Mouse (Mus musculus) heart, embryonic 11.5 days (tissue): Measurements from ENCODE around the gene Alkbh5. TPM values are rescaled to one million over a fixed set of nuclear protein-coding genes. Genes with fewer than 3 reads are reported as not detected.
A peak's percentile ranks its signal among the peaks of the same experiment; 100 is the strongest.

ENCODE experiments used
- ATAC-seq: fragments of 200-750 bp; cut with Nextera tagmentation; replicated peaks from 2 replicates; pipeline ENCODE4 v1.8.0; 2017; ENCODE audit warnings: moderate library complexity; ENCODE audit not compliant: insufficient number of reproducible peaks, low FRiP score, low TSS enrichment
- H3K27ac ChIP-seq: fragments of 300-500 bp; sonication (generic); 2 replicates; pipeline ENCODE4 v1.5.1; 2014; ENCODE audit warnings: mild to moderate bottlenecking, low read depth, low read length
- H3K27me3 ChIP-seq: fragments of 300-500 bp; sonication (generic); 2 replicates; pipeline ENCODE4 v1.6.1; 2014; ENCODE audit warnings: mild to moderate bottlenecking, low read length, mixed read lengths; ENCODE audit not compliant: control insufficient read depth, insufficient read depth
- H3K36me3 ChIP-seq: fragments of 300-500 bp; sonication (generic); 2 replicates; pipeline ENCODE4 v1.6.1; 2014; ENCODE audit warnings: mild to moderate bottlenecking, low read length, moderate library complexity, mixed read lengths; ENCODE audit not compliant: control insufficient read depth, insufficient read depth
- H3K4me1 ChIP-seq: fragments of 300-500 bp; sonication (generic); 2 replicates; pipeline ENCODE4 v1.6.1; 2014; ENCODE audit warnings: low read length; ENCODE audit not compliant: control insufficient read depth, insufficient read depth
- H3K4me2 ChIP-seq: fragments of 300-500 bp; sonication (generic); 2 replicates; pipeline ENCODE4 v1.6.1; 2014; ENCODE audit warnings: mild to moderate bottlenecking, moderate library complexity
- H3K4me3 ChIP-seq: fragments of 300-500 bp; sonication (generic); 2 replicates; pipeline ENCODE4 v1.5.1; 2014; ENCODE audit warnings: low read depth, low read length
- H3K9ac ChIP-seq: fragments of 300-500 bp; sonication (generic); 2 replicates; pipeline ENCODE4 v1.6.1; 2014; ENCODE audit warnings: mild to moderate bottlenecking, low read depth, low read length, moderate library complexity
- H3K9me3 ChIP-seq: fragments of 300-500 bp; sonication (generic); replicated peaks from 2 replicates; pipeline ENCODE4 v1.6.1; 2016; ENCODE audit warnings: low read length; ENCODE audit not compliant: control insufficient read depth
- WGBS: fragments of 180-500 bp; shearing (Covaris S2); extraction: QIAGEN DNeasy Blood & Tissue Kit; methylation state at CpG from one replicate; pipeline ENCODE4 v1.1.7; 2014; ENCODE audit not compliant: insufficient replicate concordance; 5-methylcytosine and 5-hydroxymethylcytosine counted together
- polyA plus RNA-seq: library from polyadenylated mRNA; unstranded; fragments of >200 nt; fragmentation: Nextera tagmentation; extraction: Ambion mirVana; gene quantifications from 2 replicates; pipeline ENCODE4 v1.2.1, GENCODE M21; 2014

Gene Alkbh5
- polyA plus RNA-seq, result 31.6 and 35.0 TPM in 2 replicates

DNA sequence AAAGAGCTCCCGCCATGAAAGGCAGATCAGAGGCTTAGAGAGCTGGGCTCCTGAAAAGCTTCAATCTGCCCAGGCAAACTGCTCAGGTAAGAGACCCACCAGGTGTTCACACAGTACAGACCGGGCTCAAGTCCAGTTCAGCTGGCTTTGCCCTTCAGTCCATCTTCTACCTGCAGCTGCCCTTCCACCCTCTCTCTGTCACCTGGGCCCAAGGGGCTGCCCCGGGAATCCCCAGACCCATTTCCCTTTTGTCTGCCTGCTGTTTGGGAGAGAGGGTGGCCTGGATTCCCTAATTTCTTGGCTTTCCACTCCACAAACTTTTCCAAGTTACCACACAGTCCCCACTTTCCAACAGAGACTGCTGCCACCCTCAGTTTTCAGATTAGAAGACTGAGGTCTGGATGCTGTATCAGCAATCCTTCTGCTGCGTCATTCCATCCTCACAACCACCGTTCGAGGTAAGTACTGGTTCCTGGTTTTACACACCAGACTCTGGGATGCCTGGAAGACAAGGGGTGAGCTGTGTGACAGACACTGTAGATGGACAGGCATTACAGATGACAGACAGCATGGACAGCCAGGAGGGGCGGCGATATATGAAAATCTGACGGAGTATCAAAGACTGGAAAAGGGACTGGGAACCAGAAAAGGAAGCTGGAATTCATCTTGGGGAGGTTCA lies at the start of gene Alkbh5:
TSS of gene Alkbh5 (plus strand) at position 202 of the 679 bp plus-strand sequence.
- ATAC-seq, result no peak
- H3K4me2 ChIP-seq, result peak within 1 kb of the TSS; percentile 80
- peaks cover 19% of the 10 kb centered on the region for H3K4me1 ChIP-seq
- H3K27me3 ChIP-seq, result no peaks in the 10 kb centered on the region
- no peaks in the 10 kb centered on the region for H3K9me3 ChIP-seq
- peak within 1 kb of the TSS; percentile 98 for H3K4me3 ChIP-seq
- H3K27ac ChIP-seq, result peak within 1 kb of the TSS; percentile 100
- H3K36me3 ChIP-seq, result no peaks in the 10 kb centered on the region
- H3K9ac ChIP-seq, result peak within 1 kb of the TSS; percentile 98
- WGBS, result 19% methylated on average over 9 of the region's 9 CpGs

DNA sequence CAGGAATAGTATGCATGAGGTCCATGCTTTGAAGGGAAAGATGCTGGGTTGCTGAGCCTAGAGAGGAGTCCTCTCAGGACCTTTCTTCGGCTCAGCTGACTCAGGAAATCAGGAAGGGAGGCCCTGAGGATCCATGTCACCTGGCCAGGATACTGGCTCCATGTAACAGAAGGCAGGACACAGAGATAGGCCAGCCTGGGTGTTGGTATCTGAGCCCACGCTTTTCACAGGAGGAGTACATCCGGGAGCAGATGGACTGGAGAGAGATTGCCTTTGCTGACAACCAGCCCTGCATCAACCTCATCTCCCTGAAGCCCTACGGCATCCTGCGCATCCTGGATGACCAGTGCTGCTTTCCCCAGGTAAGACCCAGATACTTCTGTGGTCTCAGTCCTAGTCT lies 43.5 kb upstream of the Alkbh5 start:
- 82% methylated on average over 5 of the region's 5 CpGs for WGBS
- Histone ChIP-seq H3K4me2 (no peak overlapping the region), H3K9me3 (no peaks in the 10 kb centered on the region), H3K27ac (no peak overlapping the region), H3K9ac (no peak overlapping the region), H3K27me3 (peaks cover 20% of the 10 kb centered on the region), H3K4me1 (no peaks in the 10 kb centered on the region), H3K4me3 (no peak overlapping the region), H3K36me3 (no peaks in the 10 kb centered on the region)
- ATAC-seq, result no peak

- Histone ChIP-seq H3K4me3 (no peak overlapping the region), H3K27me3 (peaks cover 25% of the 10 kb centered on the region), H3K4me1 (no peaks in the 10 kb centered on the region), H3K9me3 (no peaks in the 10 kb centered on the region), H3K27ac (no peak overlapping the region), H3K36me3 (no peaks in the 10 kb centered on the region), H3K9ac (no peak overlapping the region), H3K4me2 (no peak overlapping the region)
- WGBS, result 57% methylated on average over 2 of the region's 2 CpGs
- no peak for ATAC-seq
Observed at GRCm38 (mm10) chr11:60495692-60496091, 40.5 kb upstream of the Alkbh5 start.

DNA sequence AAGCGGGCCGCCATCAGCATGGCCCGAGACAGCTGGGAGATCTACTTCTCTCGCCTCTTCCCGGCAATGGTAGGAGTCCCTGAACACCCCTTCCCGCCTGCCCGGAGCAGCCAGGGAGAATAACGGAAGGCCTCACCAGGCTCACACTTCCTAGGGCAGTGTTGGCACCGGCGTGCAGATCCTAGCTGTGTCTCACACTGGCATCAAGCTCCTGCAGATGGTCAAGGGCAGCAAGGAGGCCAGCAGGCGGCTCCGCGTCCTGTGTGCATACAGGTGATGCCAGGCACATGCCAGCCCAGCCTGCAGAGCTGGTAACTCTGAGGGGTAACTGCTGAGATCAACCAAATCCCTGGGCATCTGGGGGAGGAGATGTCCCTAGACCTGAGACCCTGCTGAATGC lies 28.9 kb upstream of the Alkbh5 start:
- Histone ChIP-seq H3K27me3 (peaks cover 31% of the 10 kb centered on the region), H3K4me2 (no peak overlapping the region), H3K9ac (no peak overlapping the region), H3K27ac (no peak overlapping the region), H3K36me3 (no peaks in the 10 kb centered on the region), H3K4me3 (no peak overlapping the region), H3K4me1 (0 out of 2 replicates have a peak, but pooled peaks cover 6% of the 10 kb centered on the region), H3K9me3 (no peaks in the 10 kb centered on the region)
- 79% methylated on average over 13 of the region's 13 CpGs for WGBS
- ATAC-seq, result no peak

DNA sequence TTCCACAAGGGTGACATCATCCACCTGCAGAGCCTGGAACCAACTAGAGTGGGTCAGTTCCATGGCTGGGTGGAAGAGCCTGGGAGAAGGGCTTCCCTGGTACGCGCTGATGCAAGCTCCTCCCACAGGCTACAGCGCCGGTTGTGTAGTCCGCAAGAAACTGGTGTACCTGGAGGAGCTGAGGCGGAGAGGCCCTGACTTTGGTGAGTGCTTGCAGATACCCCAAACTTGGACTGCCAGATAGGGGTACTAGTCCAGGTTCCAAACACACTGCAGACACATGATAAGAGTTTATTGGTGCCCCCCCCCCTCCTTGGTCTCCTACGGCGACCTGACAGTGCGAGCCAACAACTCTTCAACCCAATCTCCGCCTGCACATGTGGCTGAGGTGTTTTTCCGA lies 27.2 kb upstream of the Alkbh5 start:
- peak overlapping the region; percentile 39 for H3K4me3 ChIP-seq
- peaks cover 31% of the 10 kb centered on the region for H3K27me3 ChIP-seq
- WGBS, result 2% methylated on average over 11 of the region's 11 CpGs
- peak overlapping the region; percentile 56 for H3K9ac ChIP-seq
- H3K27ac ChIP-seq, result no peak overlapping the region
- H3K4me2 ChIP-seq, result peak overlapping the region; percentile 71
- 0 out of 2 replicates have a peak, but pooled peaks cover 6% of the 10 kb centered on the region for H3K4me1 ChIP-seq
- no peaks in the 10 kb centered on the region for H3K36me3 ChIP-seq
- no peak for ATAC-seq
- no peaks in the 10 kb centered on the region for H3K9me3 ChIP-seq

- peaks cover 31% of the 10 kb centered on the region for H3K27me3 ChIP-seq
- WGBS, result under 1% methylated on average over 25 of the region's 25 CpGs
- 0 out of 2 replicates have a peak, but pooled peaks cover 6% of the 10 kb centered on the region for H3K4me1 ChIP-seq
- H3K27ac ChIP-seq, result no peak overlapping the region
- peak overlapping the region; percentile 56 for H3K9ac ChIP-seq
- H3K4me3 ChIP-seq, result peak overlapping the region; percentile 39
- ATAC-seq, result peak; percentile 52
- H3K4me2 ChIP-seq, result peak overlapping the region; percentile 71
- no peaks in the 10 kb centered on the region for H3K36me3 ChIP-seq
- no peaks in the 10 kb centered on the region for H3K9me3 ChIP-seq
Observed at GRCm38 (mm10) chr11:60509500-60509899, 26.7 kb upstream of the Alkbh5 start.

GRCm38 (mm10) chr11:60511893-60512292 lies 24.3 kb upstream of the Alkbh5 start:
- H3K27ac ChIP-seq, result no peak overlapping the region
- no peak overlapping the region for H3K9ac ChIP-seq
- no peak overlapping the region for H3K4me3 ChIP-seq
- no peaks in the 10 kb centered on the region for H3K36me3 ChIP-seq
- H3K4me1 ChIP-seq, result 0 out of 2 replicates have a peak, but pooled peaks cover 6% of the 10 kb centered on the region
- peaks cover 31% of the 10 kb centered on the region for H3K27me3 ChIP-seq
- no peaks in the 10 kb centered on the region for H3K9me3 ChIP-seq
- no peak for ATAC-seq
- H3K4me2 ChIP-seq, result no peak overlapping the region
- 52% methylated on average over 1 of the region's 1 CpGs for WGBS

DNA sequence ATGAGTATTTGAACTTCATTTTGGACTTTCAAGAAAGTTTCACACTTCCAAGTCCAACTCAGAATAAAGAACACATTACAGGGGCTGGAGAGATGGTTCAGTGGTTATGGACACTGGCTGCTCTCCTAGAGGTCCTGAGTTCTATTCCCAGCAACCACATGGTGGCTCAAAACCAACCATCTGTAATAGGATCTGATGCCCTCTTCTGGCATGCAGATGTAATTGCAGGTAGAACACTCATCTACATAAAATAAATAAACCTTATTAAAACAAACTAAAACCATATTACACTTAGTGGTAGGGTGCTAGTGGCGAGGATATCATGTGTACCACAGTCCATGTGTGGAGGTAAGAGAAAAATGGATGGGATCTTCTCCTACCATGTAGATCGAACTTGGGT lies 23.7 kb upstream of the Alkbh5 start:
- Histone ChIP-seq H3K27me3 (peaks cover 26% of the 10 kb centered on the region), H3K9me3 (no peaks in the 10 kb centered on the region), H3K4me1 (0 out of 2 replicates have a peak, but pooled peaks cover 6% of the 10 kb centered on the region), H3K4me3 (no peak overlapping the region), H3K27ac (no peak overlapping the region), H3K36me3 (no peaks in the 10 kb centered on the region), H3K4me2 (no peak overlapping the region), H3K9ac (no peak overlapping the region)
- ATAC-seq, result no peak
- 70% methylated on average over 2 of the region's 2 CpGs for WGBS

DNA sequence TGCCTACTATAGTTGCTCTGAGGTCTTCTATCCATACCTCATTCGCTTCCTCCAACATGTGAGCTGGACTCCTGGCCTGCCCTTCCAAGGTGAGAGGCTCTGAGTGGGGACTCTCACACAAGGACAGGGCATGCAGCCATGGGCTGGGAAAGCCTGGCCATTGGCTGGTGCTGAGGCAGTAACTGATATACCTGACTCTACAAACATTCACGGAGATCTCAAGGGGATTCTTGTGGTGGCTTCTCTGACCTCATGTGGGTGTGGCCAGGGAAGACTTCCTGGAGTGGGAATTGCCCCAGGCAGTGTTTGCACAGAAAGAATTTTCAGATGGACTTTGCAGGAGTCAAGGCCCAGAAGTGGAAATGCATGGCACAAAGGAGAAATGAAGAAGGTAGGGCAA lies 21.2 kb upstream of the Alkbh5 start:
- H3K9me3 ChIP-seq, result no peaks in the 10 kb centered on the region
- no peaks in the 10 kb centered on the region for H3K4me1 ChIP-seq
- peaks cover 13% of the 10 kb centered on the region for H3K27me3 ChIP-seq
- H3K9ac ChIP-seq, result no peak overlapping the region
- H3K27ac ChIP-seq, result no peak overlapping the region
- H3K36me3 ChIP-seq, result no peaks in the 10 kb centered on the region
- WGBS, result 53% methylated on average over 2 of the region's 2 CpGs
- H3K4me3 ChIP-seq, result no peak overlapping the region
- H3K4me2 ChIP-seq, result no peak overlapping the region
- no peak for ATAC-seq
